Mouse (Mus musculus): Measurements from ENCODE around the gene Guca2a. TPM values are rescaled to one million over a fixed set of nuclear protein-coding genes. Genes with fewer than 3 reads are reported as not detected.

Guca2a gene
- total RNA-seq, 2 experiments from 2014 or later: not detected

- DNase-seq: no peak
These were observed 5.2 kb downstream of the Guca2a start for GRCm38 (mm10) chr4:119642666-119643065.

GRCm38 (mm10) chr4:119657011-119657410 lies 19.5 kb downstream of the Guca2a start:
- DNase-seq: no peak

- no peak for DNase-seq
These were observed 20.7 kb downstream of the Guca2a start for GRCm38 (mm10) chr4:119658246-119658645.

- no peak for DNase-seq
These were observed 21.2 kb downstream of the Guca2a start, which contains the start of gene Guca2b for GRCm38 (mm10) chr4:119658731-119659130. Guca2b (minus strand) TSS chr4:119658954.

- DNase-seq: no peak
These were observed 22.5 kb downstream of the Guca2a start for GRCm38 (mm10) chr4:119660007-119660406.

- DNase-seq: peak; percentile 42 to 75
These were observed 24.6 kb downstream of the Guca2a start for GRCm38 (mm10) chr4:119662151-119662550.

GRCm38 (mm10) chr4:119662976-119663375 lies 25.5 kb downstream of the Guca2a start:
- peak; percentile 46 to 56 for DNase-seq

GRCm38 (mm10) chr4:119663409-119664095 lies 26.0 kb downstream of the Guca2a start:
- no peak for DNase-seq

GRCm38 (mm10) chr4:119665166-119665565 lies 27.7 kb downstream of the Guca2a start:
- no peak for DNase-seq

GRCm38 (mm10) chr4:119666116-119666515 lies 28.6 kb downstream of the Guca2a start:
- peak; percentile 57 to 79 for DNase-seq

GRCm38 (mm10) chr4:119667454-119667853 lies 29.9 kb downstream of the Guca2a start:
- DNase-seq: peak; percentile 58 to 77

GRCm38 (mm10) chr4:119668185-119668584 lies 30.7 kb downstream of the Guca2a start:
- no peak for DNase-seq

- DNase-seq: no peak
These were observed 31.1 kb downstream of the Guca2a start for GRCm38 (mm10) chr4:119668596-119668995.

GRCm38 (mm10) chr4:119669356-119670209 lies 32.1 kb downstream of the Guca2a start:
- no peak for DNase-seq

- DNase-seq: no peak
These were observed 32.7 kb downstream of the Guca2a start for GRCm38 (mm10) chr4:119670210-119670555.

GRCm38 (mm10) chr4:119670736-119671135 lies 33.2 kb downstream of the Guca2a start:
- DNase-seq: no peak

- DNase-seq: no peak
These were observed 33.7 kb downstream of the Guca2a start for GRCm38 (mm10) chr4:119671164-119671563.

GRCm38 (mm10) chr4:119672685-119673084 lies 35.2 kb downstream of the Guca2a start:
- no peak for DNase-seq

- DNase-seq: no peak
These were observed 45.1 kb downstream of the Guca2a start for GRCm38 (mm10) chr4:119682596-119682995.

GRCm38 (mm10) chr4:119685746-119686145 lies 48.2 kb downstream of the Guca2a start:
- DNase-seq: no peak

Measured in heart, adult 18-20 months (tissue).